Mouse (Mus musculus) frontal cortex, postnatal 36 days (tissue): ENCODE data around the gene Cyp11a1.

Experiments used
- DNase-seq, 2 experiments: peaks; one replicate each; pipeline ENCODE4 v3.0.0; 2022; ENCODE audit warnings: low spot score in 2 of 2

The Cyp11a1 gene

DNA sequence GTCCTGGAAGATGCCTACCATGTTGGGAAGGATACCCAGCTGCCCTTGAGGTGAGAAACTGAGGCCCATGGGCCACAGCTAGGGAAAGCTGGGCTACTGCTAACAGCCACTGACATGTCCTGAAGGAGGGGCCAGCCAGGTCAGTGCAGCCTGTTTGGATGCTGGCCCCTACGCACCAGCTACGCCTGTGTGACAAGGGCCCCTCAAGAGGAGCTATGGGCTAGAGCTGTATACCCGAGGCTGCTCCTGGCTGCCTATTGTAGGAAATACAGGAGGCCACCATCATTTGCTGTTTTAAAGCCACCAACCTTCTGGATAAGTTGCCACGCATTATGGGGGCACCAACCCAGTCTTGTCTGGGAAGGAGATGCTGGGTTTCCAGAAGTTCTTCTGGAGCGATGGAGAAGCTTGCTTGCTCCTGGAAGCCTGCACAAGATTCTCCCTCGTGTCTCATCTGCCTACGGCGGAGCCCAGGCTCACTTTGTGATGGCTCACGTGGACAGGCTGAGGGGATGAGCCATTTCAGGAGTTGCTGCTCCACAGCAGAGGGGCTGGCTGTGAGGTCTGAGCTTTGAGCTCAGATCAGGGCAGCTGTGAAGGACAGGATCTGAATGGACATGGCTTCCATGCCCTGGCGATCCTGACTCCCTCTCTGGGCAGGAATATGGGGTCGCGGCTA is 2.3 kb downstream of the Cyp11a1 start:
- no peak for DNase-seq

- peak in 1 of 2 experiments; percentile 34 for DNase-seq
These were observed 2.8 kb downstream of the Cyp11a1 start for GRCm38 (mm10) chr9:58009015-58009362.

DNA sequence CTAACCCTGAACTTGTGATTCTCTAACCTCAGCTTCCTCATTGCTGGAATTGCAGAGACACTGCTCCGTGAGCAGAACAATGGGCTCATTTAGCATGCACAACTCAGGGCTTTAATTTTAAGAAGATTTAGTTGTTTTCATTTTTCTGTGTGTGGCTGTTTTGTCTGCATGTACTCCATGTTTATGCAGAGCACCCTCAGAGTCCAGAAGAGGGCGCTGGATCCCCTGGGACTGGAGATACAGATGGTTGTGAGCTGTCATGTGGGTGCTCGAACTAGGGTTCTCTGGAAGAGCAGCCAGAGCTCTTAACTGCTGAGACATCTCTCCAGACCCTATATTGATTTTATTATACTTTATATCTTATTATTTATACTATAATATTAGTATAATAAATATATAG is 3.4 kb downstream of the Cyp11a1 start:
- no peak for DNase-seq

GRCm38 (mm10) chr9:58011027-58011426 is 4.8 kb downstream of the Cyp11a1 start:
- DNase-seq, result no peak

DNA sequence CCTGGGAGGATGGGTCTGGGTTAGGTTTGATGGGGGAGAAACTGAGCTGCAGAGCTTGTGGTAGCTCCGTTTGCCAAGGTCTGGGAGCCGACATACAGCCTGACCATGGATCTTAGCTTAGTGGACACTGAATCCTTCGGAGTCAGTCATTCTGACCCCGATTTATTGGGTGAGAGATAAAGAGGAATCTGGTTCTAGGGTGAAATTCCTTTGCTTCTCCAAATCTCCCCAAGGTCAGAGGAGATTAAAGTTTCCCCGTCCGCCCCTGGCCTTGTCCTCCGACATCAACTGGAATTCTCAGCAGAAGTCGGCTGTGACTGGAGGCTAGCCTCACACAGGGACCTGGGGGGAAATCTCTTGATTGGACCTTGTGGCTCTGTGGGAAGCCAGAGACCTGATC is 5.3 kb downstream of the Cyp11a1 start:
- DNase-seq, result no peak

- no peak for DNase-seq
These were observed 6.3 kb downstream of the Cyp11a1 start for GRCm38 (mm10) chr9:58012486-58012885.

- no peak for DNase-seq
These were observed 6.7 kb downstream of the Cyp11a1 start for GRCm38 (mm10) chr9:58012935-58013334.

DNA sequence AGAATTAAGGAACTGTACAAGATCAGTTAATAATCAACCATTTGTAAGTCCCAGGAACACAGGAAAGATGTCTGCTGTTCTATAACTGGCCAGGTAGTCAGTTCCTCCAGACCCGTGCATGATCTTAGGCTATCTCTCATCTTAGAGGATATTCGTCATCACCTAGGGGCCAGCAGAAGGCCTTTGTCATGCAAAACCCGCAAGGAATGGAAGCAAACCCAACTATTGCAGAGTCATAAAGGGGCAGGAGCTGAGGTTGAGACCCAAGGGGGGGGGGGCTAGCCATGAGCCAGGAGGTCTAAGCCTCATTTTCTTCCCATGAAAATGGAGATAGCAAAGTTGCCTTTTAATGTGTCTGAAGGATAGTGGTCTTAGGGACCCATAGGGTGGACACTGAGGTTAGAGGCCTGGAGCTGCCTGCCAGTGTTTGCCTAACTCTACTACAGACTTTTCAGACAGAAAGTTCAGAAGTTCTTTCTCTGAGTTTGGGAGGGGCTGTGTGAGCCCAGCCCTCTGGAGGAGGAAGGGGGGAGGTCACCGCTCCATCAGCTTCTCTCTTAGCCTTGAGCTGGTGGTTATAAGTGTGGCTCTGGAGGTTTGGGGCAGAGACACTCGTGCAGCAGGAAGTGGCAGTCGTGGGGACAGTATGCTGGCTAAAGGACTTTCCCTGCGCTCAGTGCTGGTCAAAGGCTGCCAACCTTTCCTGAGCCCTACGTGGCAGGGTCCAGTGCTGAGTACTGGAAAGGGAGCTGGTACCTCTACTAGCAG is 8.4 kb downstream of the Cyp11a1 start:
- DNase-seq, result no peak

DNA sequence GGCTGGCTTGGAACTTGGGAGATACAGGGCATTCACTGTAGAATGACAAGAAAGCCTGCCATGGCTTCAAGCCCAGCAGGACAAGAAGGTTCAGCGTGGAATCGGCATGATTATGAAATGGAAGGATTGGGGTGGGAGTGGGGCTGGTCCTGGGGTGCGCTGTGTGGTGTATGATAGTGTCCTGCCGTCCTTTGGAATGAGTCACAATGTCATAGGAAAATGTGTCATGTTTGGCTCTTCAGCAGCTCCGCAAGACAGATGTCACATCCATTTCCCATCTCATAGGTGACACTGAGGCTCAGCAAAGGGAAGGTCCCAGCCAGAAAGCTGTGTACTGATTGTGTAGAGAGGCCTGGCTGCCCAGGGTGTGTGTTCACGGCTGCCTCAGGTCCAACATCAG is 9.6 kb downstream of the Cyp11a1 start:
- no peak for DNase-seq

- DNase-seq, result no peak
These were observed 10.8 kb downstream of the Cyp11a1 start for GRCm38 (mm10) chr9:58016962-58017361.

GRCm38 (mm10) chr9:58018385-58018784 is 12.2 kb downstream of the Cyp11a1 start:
- DNase-seq, result no peak

DNA sequence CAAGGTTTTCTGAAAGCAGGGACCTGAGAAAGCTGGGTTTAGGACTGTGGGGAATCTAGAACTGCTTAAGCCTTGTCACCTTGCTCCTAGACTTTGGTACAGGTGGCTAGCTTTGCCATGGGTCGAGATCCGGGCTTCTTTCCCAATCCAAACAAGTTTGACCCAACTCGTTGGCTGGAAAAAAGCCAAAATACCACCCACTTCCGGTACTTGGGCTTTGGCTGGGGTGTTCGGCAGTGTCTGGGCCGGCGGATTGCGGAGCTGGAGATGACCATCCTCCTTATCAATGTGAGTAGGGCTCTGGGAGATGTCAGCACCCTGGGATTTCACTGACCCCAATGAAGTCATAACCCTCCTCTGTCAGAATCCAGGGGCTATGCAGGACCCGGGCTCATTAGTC is 19.8 kb downstream of the Cyp11a1 start:
- DNase-seq, result no peak

DNA sequence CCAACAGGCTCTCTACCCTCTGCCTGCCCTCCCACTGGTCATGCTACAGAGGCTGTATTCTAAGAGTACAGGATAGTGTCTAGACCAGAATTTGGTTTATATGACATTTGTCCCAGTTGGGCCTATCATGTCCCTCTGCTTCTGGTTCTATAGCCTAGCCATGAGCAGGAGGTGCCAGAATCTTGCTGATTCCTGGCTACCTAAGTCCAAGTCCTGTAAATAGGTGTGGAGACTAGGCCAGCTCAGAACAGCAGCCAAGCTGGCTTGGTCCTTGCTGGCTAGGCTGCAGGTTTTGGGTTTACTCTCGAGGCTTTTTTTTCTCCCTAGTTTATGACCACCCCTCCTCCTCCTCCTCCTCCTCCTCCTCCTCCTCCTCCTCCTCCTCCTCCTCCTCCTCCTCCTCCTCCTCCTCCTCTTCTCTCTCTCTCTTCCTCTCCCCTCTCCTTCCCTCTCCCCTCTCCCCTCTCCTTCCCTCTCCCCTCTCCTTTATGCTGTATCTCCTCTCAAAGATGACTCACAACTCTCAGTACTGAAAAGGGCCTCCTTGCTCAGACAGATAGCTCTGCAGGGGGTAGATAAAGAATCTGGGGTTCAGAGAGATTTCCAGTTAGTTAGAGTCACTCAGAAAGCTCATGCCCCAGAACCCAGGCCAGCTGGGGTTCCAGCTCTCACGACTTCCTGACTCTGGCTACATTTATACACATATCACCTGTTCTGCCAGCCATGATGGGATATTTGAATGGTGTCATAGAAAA is 21.4 kb downstream of the Cyp11a1 start:
- no peak for DNase-seq

DNA sequence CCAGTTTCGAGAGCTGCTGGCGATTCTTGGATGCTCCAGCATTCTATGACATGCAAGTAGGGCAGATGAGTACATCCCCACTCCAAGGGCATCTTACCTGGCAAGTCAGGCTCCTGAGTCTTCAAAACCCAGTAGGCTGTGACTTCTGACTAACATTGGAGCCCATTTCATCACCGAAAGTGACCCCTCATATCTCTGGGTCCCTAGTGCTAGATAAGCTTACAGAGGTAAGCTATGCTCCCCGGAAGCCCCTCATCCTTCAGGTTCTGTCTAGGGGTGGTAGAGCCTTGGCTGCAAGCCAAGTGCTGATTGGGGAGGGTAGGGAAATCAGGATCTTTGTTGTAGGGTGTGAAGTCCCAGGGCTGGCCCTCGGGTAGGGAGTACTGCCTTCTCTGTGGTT is 22.6 kb downstream of the Cyp11a1 start:
- no peak for DNase-seq

GRCm38 (mm10) chr9:58029635-58030034 is 23.4 kb downstream of the Cyp11a1 start:
- no peak for DNase-seq

GRCm38 (mm10) chr9:58031895-58032294 is 25.7 kb downstream of the Cyp11a1 start:
- no peak for DNase-seq

DNA sequence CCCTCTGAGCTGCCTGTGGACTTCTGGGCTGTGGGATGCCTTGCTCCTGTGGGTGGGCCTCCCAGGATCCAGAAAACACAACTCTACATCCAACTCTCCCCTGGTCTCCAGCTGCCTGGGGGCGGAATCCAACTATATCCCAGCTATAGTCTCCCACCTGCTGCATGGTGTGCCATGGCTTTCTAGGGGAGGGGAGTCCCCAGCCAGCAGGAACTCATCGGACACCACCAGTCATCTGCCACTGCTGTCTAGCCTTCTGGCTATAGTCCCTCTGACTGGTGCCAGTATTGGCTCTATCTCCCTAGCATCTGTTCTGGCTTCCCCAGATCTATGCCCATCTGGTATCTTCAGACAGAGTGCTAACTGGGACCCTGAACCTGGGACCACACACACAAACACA is 29.3 kb downstream of the Cyp11a1 start:
- DNase-seq, result peak; percentile 52 to 73

GRCm38 (mm10) chr9:58035951-58036698 is 29.9 kb downstream of the Cyp11a1 start:
- DNase-seq, result no peak

DNA sequence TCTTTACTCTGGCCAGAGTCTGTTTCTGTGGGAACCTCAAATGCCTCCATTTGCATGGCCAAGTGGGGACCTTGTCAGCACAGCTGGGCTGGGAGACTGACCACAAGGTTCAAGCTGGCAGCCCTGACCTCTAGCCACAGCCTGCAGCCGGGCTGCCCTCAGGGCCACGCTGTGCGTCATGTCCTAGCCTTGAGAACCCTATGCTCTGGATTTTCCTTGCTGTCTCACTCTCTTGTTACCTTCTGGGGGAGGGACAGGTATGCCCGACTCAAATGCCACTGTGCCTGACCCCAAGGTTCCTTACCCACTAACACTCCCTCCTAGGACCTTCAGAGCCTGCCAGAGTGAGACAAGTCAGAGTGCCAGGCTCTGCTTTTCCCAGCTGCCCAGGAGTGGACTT is 30.8 kb downstream of the Cyp11a1 start:
- no peak for DNase-seq

GRCm38 (mm10) chr9:58038500-58039168 is 32.4 kb downstream of the Cyp11a1 start:
- peak; percentile 71 to 85 for DNase-seq

DNA sequence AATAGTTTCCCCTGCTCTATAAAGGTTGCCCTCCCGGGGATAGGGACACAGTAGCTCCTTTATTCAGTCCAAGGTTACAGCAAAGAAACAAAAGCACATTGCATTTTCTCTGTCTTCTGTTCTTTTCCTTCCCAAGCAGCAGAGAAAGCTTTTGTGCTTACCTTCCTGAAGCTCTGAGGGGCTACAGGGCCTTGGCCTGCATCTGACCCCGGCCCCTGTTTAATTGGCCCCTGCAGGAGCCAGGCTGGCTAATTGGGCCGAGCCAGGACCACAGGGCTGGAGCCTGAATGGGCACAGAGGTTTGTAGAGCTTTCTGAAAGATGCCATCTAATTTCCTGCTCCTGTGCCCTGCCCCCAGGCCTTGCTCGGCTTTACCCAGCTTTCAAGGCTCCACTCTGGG is 34.8 kb downstream of the Cyp11a1 start:
- no peak for DNase-seq

DNA sequence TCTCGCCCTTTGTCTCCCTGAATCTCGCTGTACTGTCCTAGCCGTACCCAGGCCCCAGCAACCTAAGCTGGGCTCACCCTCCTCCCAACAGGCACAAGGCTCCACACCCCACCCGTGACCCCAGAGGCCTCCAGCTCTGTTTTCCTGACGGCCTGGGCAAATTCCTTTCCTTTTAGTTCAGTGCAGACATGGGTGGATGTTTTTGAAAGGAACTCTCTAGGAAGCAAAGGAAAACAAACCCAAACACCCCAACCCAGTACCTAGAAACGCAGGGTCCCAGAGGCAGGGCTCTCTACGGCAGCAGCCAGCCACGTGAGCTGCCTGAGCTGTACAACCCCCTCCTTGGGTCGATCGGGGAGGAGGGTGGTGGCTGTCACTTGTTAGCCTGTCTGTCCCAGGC is 36.2 kb downstream of the Cyp11a1 start:
- DNase-seq, result no peak
